Mouse (Mus musculus) hindbrain, embryonic 15.5 days (tissue): Measurements from ENCODE around the gene Cdh15. TPM values are rescaled to one million over a fixed set of nuclear protein-coding genes. Genes with fewer than 3 reads are reported as not detected.

Experiments used
- ATAC-seq: fragments of 200-750 bp; cut with Nextera tagmentation; 2 replicates; pipeline ENCODE4 v1.8.0; 2017; ENCODE audit warnings: low read depth, moderate number of reproducible peaks, moderate TSS enrichment; ENCODE audit not compliant: low FRiP score
- H3K27ac ChIP-seq: fragments of 300-500 bp; sonication (generic); replicated peaks from 2 replicates; pipeline ENCODE4 v1.5.1; 2015; ENCODE audit warnings: mild to moderate bottlenecking, inconsistent platforms
- H3K27me3 ChIP-seq: fragments of 300-500 bp; sonication (generic); 2 replicates; pipeline ENCODE4 v1.6.1; 2015; ENCODE audit warnings: control low read depth, inconsistent platforms
- H3K36me3 ChIP-seq: fragments of 300-500 bp; sonication (generic); 2 replicates; pipeline ENCODE4 v1.6.1; 2015; ENCODE audit warnings: control low read depth, inconsistent platforms
- H3K4me1 ChIP-seq: fragments of 300-500 bp; sonication (generic); replicated peaks from 2 replicates; pipeline ENCODE4 v1.6.1; 2015; ENCODE audit warnings: control low read depth, inconsistent platforms
- H3K4me2 ChIP-seq: fragments of 300-500 bp; sonication (generic); 2 replicates; pipeline ENCODE4 v1.6.1; 2015; ENCODE audit warnings: moderate library complexity, mild to moderate bottlenecking, inconsistent platforms
- H3K4me3 ChIP-seq: fragments of 300-500 bp; sonication (generic); 2 replicates; pipeline ENCODE4 v1.5.1; 2015; ENCODE audit warnings: mild to moderate bottlenecking, inconsistent platforms
- H3K9ac ChIP-seq: fragments of 300-500 bp; sonication (generic); 2 replicates; pipeline ENCODE4 v1.6.1; 2015; ENCODE audit warnings: inconsistent platforms
- H3K9me3 ChIP-seq: fragments of 300-500 bp; sonication (generic); 2 replicates; pipeline ENCODE4 v1.6.1; 2016; ENCODE audit warnings: control low read depth, inconsistent platforms
- WGBS: fragments of 180-500 bp; shearing (Covaris S2); methylation state at CpG from one replicate; pipeline ENCODE4 v1.1.7; 2015; 5-methylcytosine and 5-hydroxymethylcytosine counted together
- polyA plus RNA-seq: library from polyadenylated mRNA; unstranded; fragments of >200 nt; fragmentation: Nextera tagmentation; extraction: Ambion mirVana; gene quantifications from 2 replicates; pipeline ENCODE4 v1.2.1, GENCODE M21; 2015

The Cdh15 gene
- polyA plus RNA-seq, 1 experiment from 2014 or later = 2.1 TPM

- Histone ChIP-seq H3K4me3 (no peak overlapping the region), H3K4me2 (no peak overlapping the region), H3K9ac (no peak overlapping the region), H3K27me3 (no peaks in the 10 kb centered on the region), H3K4me1 (peaks cover 17% of the 10 kb centered on the region), H3K27ac (no peak overlapping the region), H3K36me3 (no peaks in the 10 kb centered on the region), H3K9me3 (no peaks in the 10 kb centered on the region)
- ATAC-seq = no peak
- WGBS = 69% methylated on average over 11 of the region's 11 CpGs
Observed at GRCm38 (mm10) chr8:122849152-122849910, 1.6 kb downstream of the Cdh15 start.

DNA sequence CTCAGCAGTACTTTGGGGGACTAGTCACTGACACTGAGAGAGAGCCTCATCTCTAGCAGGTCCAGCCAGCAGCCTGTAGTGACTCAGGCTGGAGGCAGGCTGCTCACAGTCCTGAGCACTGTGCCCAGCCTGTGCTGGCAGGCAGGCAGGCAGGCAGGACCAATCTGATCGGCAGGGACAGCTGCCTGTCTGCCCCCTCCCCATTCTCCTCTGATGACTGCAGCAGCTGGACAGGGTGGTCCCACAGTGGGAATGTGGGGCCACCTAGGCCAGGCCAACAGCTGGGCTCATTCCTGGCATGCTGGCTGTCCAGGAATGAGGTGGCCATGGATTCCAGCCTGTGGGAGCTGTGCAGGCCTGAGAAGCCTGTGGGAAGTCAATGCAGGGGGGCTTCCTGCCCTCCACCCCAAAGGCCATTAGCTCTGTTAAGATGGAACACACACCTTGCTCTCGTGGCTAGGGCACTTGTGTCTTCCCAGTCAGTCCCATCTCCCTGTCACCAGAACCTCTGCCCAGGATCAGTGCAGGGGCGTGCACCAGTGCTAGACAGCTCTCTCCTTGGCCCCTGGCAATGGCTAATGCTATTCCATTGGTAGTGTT lies 3.0 kb downstream of the Cdh15 start:
- Histone ChIP-seq H3K9me3 (no peaks in the 10 kb centered on the region), H3K4me1 (peaks cover 17% of the 10 kb centered on the region), H3K4me3 (no peak overlapping the region), H3K36me3 (no peaks in the 10 kb centered on the region), H3K4me2 (no peak overlapping the region), H3K27me3 (no peaks in the 10 kb centered on the region), H3K27ac (no peak overlapping the region), H3K9ac (no peak overlapping the region)
- 69% methylated on average over 3 of the region's 3 CpGs for WGBS
- no peak for ATAC-seq

DNA sequence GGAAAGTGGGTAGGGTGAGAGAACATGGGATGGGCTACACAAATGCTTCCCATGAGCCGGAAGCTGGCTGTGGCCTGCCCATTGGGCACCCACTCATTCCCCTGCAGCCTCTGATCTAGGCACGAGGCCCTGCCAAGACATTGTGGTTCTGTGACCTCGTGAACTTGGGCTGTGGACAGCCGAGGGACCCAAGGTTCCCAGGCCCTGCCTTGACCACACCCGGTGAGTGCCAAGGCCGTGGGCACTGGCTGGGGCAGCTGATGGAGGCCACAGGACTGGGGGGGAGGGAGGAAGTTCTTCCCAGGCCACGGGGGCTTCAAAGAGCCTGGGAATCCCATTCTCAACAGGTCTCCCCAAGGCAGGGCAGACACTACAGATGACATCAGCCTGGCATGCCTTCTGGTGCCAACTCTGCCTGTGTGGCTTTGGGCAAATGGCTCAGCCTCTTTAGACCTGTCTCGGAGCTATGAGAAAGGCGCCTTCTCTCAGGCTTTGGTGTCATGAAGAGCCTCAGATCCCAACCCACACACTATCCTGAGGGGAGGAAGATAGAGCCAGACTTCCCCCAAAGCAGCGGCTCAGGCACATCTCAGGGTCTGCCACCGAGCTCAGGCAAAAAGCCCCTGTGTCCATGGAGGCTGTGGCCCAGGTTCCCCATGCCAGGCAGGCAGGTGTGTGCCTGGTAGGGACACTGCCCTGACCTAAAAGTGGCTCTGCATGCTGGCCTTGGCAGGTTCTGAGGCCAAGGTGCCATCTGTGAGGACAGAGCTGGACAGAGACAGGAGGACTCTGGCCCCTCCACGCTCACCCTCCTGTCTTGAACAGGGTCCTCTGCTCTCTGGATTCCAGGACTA lies 4.2 kb downstream of the Cdh15 start:
- no peak overlapping the region for H3K27ac ChIP-seq
- H3K4me1 ChIP-seq = peaks cover 17% of the 10 kb centered on the region
- no peak overlapping the region for H3K4me2 ChIP-seq
- no peaks in the 10 kb centered on the region for H3K36me3 ChIP-seq
- no peak overlapping the region for H3K9ac ChIP-seq
- no peak overlapping the region for H3K4me3 ChIP-seq
- H3K27me3 ChIP-seq = no peaks in the 10 kb centered on the region
- no peak for ATAC-seq
- 85% methylated on average over 12 of the region's 12 CpGs for WGBS
- no peaks in the 10 kb centered on the region for H3K9me3 ChIP-seq

GRCm38 (mm10) chr8:122852546-122852905 lies 4.8 kb downstream of the Cdh15 start:
- H3K36me3 ChIP-seq = no peaks in the 10 kb centered on the region
- no peak overlapping the region for H3K27ac ChIP-seq
- no peaks in the 10 kb centered on the region for H3K9me3 ChIP-seq
- no peaks in the 10 kb centered on the region for H3K27me3 ChIP-seq
- no peak overlapping the region for H3K9ac ChIP-seq
- 47% methylated on average over 1 of the region's 1 CpGs for WGBS
- no peak overlapping the region for H3K4me3 ChIP-seq
- H3K4me2 ChIP-seq = no peak overlapping the region
- no peak for ATAC-seq
- peaks cover 17% of the 10 kb centered on the region for H3K4me1 ChIP-seq

GRCm38 (mm10) chr8:122853340-122853771 lies 5.6 kb downstream of the Cdh15 start:
- Histone ChIP-seq H3K27me3 (no peaks in the 10 kb centered on the region), H3K36me3 (no peaks in the 10 kb centered on the region), H3K27ac (no peak overlapping the region), H3K9ac (no peak overlapping the region), H3K4me1 (peaks cover 12% of the 10 kb centered on the region), H3K9me3 (no peaks in the 10 kb centered on the region), H3K4me2 (no peak overlapping the region), H3K4me3 (no peak overlapping the region)
- ATAC-seq = peak; percentile 79; the same call in 1 of the 2 replicates
- 5% methylated on average over 11 of the region's 11 CpGs for WGBS

- Histone ChIP-seq H3K27me3 (no peaks in the 10 kb centered on the region), H3K36me3 (no peaks in the 10 kb centered on the region), H3K4me1 (peaks cover 11% of the 10 kb centered on the region), H3K9me3 (no peaks in the 10 kb centered on the region), H3K9ac (no peak overlapping the region), H3K27ac (no peak overlapping the region), H3K4me3 (no peak overlapping the region), H3K4me2 (no peak overlapping the region)
- no peak for ATAC-seq
- WGBS = 84% methylated on average over 7 of the region's 7 CpGs
Observed at GRCm38 (mm10) chr8:122854388-122854787, 6.6 kb downstream of the Cdh15 start.

- Histone ChIP-seq H3K27me3 (no peaks in the 10 kb centered on the region), H3K4me3 (no peak overlapping the region), H3K36me3 (no peaks in the 10 kb centered on the region), H3K27ac (no peak overlapping the region), H3K9ac (no peak overlapping the region), H3K4me2 (no peak overlapping the region), H3K9me3 (no peaks in the 10 kb centered on the region), H3K4me1 (peaks cover 11% of the 10 kb centered on the region)
- no peak for ATAC-seq
- 88% methylated on average over 4 of the region's 4 CpGs for WGBS
Observed at GRCm38 (mm10) chr8:122855123-122855522, 7.4 kb downstream of the Cdh15 start.

- Histone ChIP-seq H3K9ac (no peak overlapping the region), H3K4me1 (peaks cover 11% of the 10 kb centered on the region), H3K9me3 (no peaks in the 10 kb centered on the region), H3K27ac (no peak overlapping the region), H3K4me2 (no peak overlapping the region), H3K4me3 (no peak overlapping the region), H3K27me3 (no peaks in the 10 kb centered on the region), H3K36me3 (no peaks in the 10 kb centered on the region)
- ATAC-seq = no peak
- WGBS = 83% methylated on average over 8 of the region's 8 CpGs
Observed at GRCm38 (mm10) chr8:122856288-122856687, 8.5 kb downstream of the Cdh15 start.

DNA sequence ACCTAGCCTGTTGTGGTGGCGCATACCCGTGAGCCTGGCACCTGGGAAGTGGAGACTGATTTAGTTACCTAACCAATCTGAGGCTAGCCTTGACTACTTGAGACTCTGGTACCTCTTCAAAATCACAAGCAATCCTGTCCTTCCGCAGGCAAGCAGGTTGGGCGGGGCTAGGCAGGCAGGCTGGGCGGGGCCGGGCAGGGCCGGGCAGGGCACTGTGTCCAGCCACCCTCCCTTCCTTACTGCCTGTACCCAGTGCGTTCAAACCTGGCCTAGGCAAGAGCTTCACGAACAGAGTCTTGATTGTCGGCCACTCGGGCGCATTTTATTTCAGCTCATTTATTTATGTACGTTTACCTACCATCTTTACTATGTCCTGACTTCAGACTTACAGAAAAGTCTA lies 12.1 kb downstream of the Cdh15 start:
- 63% methylated on average over 13 of the region's 13 CpGs for WGBS
- H3K9ac ChIP-seq = no peak overlapping the region
- no peak for ATAC-seq
- H3K4me1 ChIP-seq = no peaks in the 10 kb centered on the region
- no peak overlapping the region for H3K27ac ChIP-seq
- H3K27me3 ChIP-seq = no peaks in the 10 kb centered on the region
- no peak overlapping the region for H3K4me3 ChIP-seq
- no peaks in the 10 kb centered on the region for H3K36me3 ChIP-seq
- no peak overlapping the region for H3K4me2 ChIP-seq
- H3K9me3 ChIP-seq = no peaks in the 10 kb centered on the region

GRCm38 (mm10) chr8:122864719-122865129 lies 17.0 kb downstream of the Cdh15 start:
- peak; percentile 66; the same call in 1 of the 2 replicates for ATAC-seq
- peak overlapping the region; percentile 13; the same call in 1 of the 2 replicates for H3K9ac ChIP-seq

GRCm38 (mm10) chr8:122865441-122865840 lies 17.7 kb downstream of the Cdh15 start:
- Histone ChIP-seq H3K36me3 (no peaks in the 10 kb centered on the region), H3K27ac (no peak overlapping the region), H3K9me3 (0 out of 2 replicates have a peak, but pooled peaks cover 3% of the 10 kb centered on the region), H3K4me1 (no peaks in the 10 kb centered on the region), H3K27me3 (no peaks in the 10 kb centered on the region), H3K9ac (no peak overlapping the region), H3K4me3 (peak overlapping the region; percentile 28), H3K4me2 (peak overlapping the region; percentile 51)
- ATAC-seq = no peak
- WGBS = 52% methylated on average over 10 of the region's 10 CpGs

More at GRCm38 (mm10) chr8:122864719-122865129, 17.0 kb downstream of the Cdh15 start:
- H3K4me3 ChIP-seq = peak overlapping the region; percentile 28
- H3K36me3 ChIP-seq = no peaks in the 10 kb centered on the region
- H3K27me3 ChIP-seq = no peaks in the 10 kb centered on the region
- no peak overlapping the region for H3K27ac ChIP-seq
- 64% methylated on average over 26 of the region's 26 CpGs for WGBS
- H3K9me3 ChIP-seq = 0 out of 2 replicates have a peak, but pooled peaks cover 3% of the 10 kb centered on the region
- peak overlapping the region; percentile 51 for H3K4me2 ChIP-seq
- no peaks in the 10 kb centered on the region for H3K4me1 ChIP-seq

GRCm38 (mm10) chr8:122866231-122866630 lies 18.5 kb downstream of the Cdh15 start:
- WGBS = 87% methylated on average over 8 of the region's 8 CpGs
- H3K27me3 ChIP-seq = no peaks in the 10 kb centered on the region
- no peaks in the 10 kb centered on the region for H3K36me3 ChIP-seq
- H3K4me3 ChIP-seq = no peak overlapping the region
- no peak overlapping the region for H3K27ac ChIP-seq
- no peaks in the 10 kb centered on the region for H3K4me1 ChIP-seq
- no peak overlapping the region for H3K4me2 ChIP-seq
- ATAC-seq = no peak
- no peak overlapping the region for H3K9ac ChIP-seq
- 0 out of 2 replicates have a peak, but pooled peaks cover 3% of the 10 kb centered on the region for H3K9me3 ChIP-seq
